In the genomic region with DNA sequence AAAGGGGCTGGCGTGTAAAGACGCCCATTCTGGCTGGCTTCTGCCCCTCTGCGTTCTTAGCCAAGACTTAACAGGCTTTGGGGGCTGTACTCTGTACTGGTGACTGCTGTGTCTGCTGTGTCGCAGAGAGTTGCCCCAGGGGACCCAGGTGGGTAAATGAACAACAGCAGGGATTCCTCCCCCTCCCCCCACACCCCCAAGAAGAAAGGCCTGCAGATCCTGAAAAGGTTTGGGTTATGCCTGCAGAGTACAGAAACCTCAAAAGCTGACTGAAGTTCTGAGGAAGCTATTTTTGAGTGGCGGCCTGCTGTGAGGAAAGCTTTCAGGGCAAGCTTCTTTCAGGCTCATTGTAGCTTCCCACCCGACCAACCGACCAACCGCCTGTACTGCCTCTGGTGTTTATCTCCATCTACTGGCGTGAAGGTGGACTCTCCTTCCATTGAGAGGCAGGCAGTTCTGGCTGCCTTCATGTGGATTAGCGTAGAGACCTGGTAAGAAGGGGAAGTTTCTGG, we compare ENCODE assay signal across 8 mouse cellular contexts.
DNase-seq lines count a peak whose midpoint lies in the region; ATAC-seq lines count a peak whose summit lies in the region.

No protein-coding gene starts in this region.

- no peak overlapping the region for H3K4me3 ChIP-seq in heart, embryonic 11.5 days (ENCODE audit: low read depth, low read length)
- no peak overlapping the region for H3K4me3 ChIP-seq in limb, embryonic 15.5 days

- H3K36me3 ChIP-seq in heart, embryonic 11.5 days (ENCODE audit: control insufficient read depth, insufficient read depth, low read length) = peaks cover 2% of the 10 kb centered on the region; the same call in 1 of the 2 replicates
- H3K36me3 ChIP-seq in limb, embryonic 15.5 days = peaks cover 25% of the 10 kb centered on the region

- no peak overlapping the region for H3K4me2 ChIP-seq in heart, embryonic 11.5 days
- no peak overlapping the region for H3K4me2 ChIP-seq in limb, embryonic 15.5 days

- WGBS in heart, embryonic 11.5 days (ENCODE audit: insufficient replicate concordance) = 24% methylated on average over 10 of the region's 10 CpGs
- 21% methylated on average over 10 of the region's 10 CpGs for WGBS in limb, embryonic 15.5 days

- H3K27me3 ChIP-seq in heart, embryonic 11.5 days (ENCODE audit: control insufficient read depth, insufficient read depth, low read length) = no peaks in the 10 kb centered on the region
- no peaks in the 10 kb centered on the region for H3K27me3 ChIP-seq in limb, embryonic 15.5 days

- ATAC-seq in heart, embryonic 11.5 days (replicated peaks; ENCODE audit: insufficient number of reproducible peaks, low FRiP score, low TSS enrichment) = no peak
- peak; percentile 40; the same call in 1 of the 2 replicates for ATAC-seq in limb, embryonic 15.5 days (ENCODE audit: insufficient number of reproducible peaks, low FRiP score, low TSS enrichment, low read depth)
- peak; percentile 57; the same call in 1 of the 2 replicates for ATAC-seq in neutrophil, adult 5-6 weeks (ENCODE audit: extremely low read depth, insufficient number of reproducible peaks, low FRiP score, poor library complexity, severe bottlenecking)

- peak overlapping the region; percentile 30; the same call in 1 of the 2 replicates for H3K27ac ChIP-seq in heart, embryonic 11.5 days (ENCODE audit: low read depth, low read length)
- no peak overlapping the region for H3K27ac ChIP-seq in limb, embryonic 15.5 days

- peak; percentile 54 for DNase-seq in 3T3-L1 (ENCODE audit: low read depth, low spot score)
- DNase-seq in A20 (ENCODE audit: low read depth, low spot score) = peak; percentile 30
- DNase-seq in cerebellum, postnatal 14 days = peak; percentile 59 to 68
- no peak for DNase-seq in adrenal gland, postnatal 25 days
- no peak for DNase-seq in right cerebral cortex, postnatal 25 days

- no peaks in the 10 kb centered on the region for H3K9me3 ChIP-seq in heart, embryonic 11.5 days (replicated peaks; ENCODE audit: control insufficient read depth, low read length)
- no peaks in the 10 kb centered on the region for H3K9me3 ChIP-seq in limb, embryonic 15.5 days

- peaks cover 29% of the 10 kb centered on the region for H3K4me1 ChIP-seq in heart, embryonic 11.5 days (ENCODE audit: control insufficient read depth, insufficient read depth, low read length)
- H3K4me1 ChIP-seq in limb, embryonic 15.5 days = peaks cover 37% of the 10 kb centered on the region

- H3K9ac ChIP-seq in heart, embryonic 11.5 days (ENCODE audit: low read depth, low read length) = no peak overlapping the region
- no peak overlapping the region for H3K9ac ChIP-seq in limb, embryonic 15.5 days

Comparison
In these comparisons a context has a peak if more than half of its experiments do, and no peak if none do; other contexts are left out.
1. DNase-seq: peak in 3T3-L1 (single experiment), A20 (single experiment) and cerebellum, postnatal 14 days (2 of 2); none in adrenal gland, postnatal 25 days (single experiment) and right cerebral cortex, postnatal 25 days (single experiment).